Mouse (Mus musculus): Measurements from ENCODE around the gene Fabp3. TPM values are rescaled to one million over a fixed set of nuclear protein-coding genes. Genes with fewer than 3 reads are reported as not detected.

Gene Fabp3
- polyA plus RNA-seq, 1 experiment from 2014 or later: 278 TPM

DNA sequence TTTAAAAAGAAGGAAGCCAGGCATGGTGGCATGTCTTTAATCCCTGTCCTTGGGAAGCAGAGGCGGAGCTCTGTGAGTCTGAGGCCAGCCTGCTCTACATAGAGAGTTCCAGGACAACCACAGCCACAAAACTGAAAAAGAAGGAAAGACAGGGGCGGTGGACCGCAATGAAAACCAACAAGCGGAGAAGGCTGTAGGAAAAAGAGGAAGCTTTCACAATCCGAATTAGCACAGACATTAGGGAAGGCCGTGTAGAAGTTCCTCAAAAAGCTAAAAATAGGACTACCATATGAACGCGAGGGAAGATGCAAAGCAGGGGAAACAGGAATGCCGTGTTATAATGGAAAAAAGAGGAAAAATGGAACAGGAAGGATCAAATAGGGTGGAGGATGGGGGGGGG lies 24.6 kb upstream of the Fabp3 start:
- no peak overlapping the region for H3K4me3 ChIP-seq (ENCODE audit: low read depth, low read length)
- no peak overlapping the region for H3K4me2 ChIP-seq (ENCODE audit: low read depth, low read length)
- no peak for ATAC-seq (ENCODE audit: low read depth)
- H3K4me1 ChIP-seq (ENCODE audit: control insufficient read depth, insufficient read depth, low read length): no peaks in the 10 kb centered on the region
- WGBS: 85% methylated on average over 9 of the region's 9 CpGs
- no peaks in the 10 kb centered on the region for H3K27me3 ChIP-seq (ENCODE audit: control insufficient read depth, insufficient read depth, low read length)
- no peaks in the 10 kb centered on the region for H3K36me3 ChIP-seq (ENCODE audit: control insufficient read depth, insufficient read depth, low read length)
- H3K9me3 ChIP-seq (ENCODE audit: control insufficient read depth, low read length): no peaks in the 10 kb centered on the region
- no peak overlapping the region for H3K9ac ChIP-seq (replicated peaks; ENCODE audit: low read depth, low read length)
- no peak overlapping the region for H3K27ac ChIP-seq (ENCODE audit: low read depth, low read length)

DNA sequence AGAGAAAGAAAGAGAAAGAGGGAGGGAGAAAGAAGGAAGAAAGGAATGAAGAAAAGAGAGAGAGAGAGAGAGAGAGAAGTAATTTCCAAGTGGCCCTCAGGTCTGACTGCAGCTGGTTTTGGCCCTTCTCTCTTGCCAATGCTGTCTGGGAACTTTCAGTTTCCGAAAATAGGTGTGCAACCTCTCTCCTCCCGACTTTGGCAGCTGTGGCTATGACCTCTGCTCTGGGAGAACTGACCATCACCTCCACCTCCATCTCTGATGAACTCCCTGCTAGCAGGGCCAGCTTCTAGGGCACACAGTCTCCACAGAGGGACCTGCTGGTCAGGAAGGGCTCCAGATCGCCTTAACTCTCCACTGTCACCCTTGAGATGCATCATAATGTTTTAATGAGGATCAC lies 21.9 kb upstream of the Fabp3 start:
- H3K4me3 ChIP-seq (ENCODE audit: low read depth, low read length): no peak overlapping the region
- no peaks in the 10 kb centered on the region for H3K27me3 ChIP-seq (ENCODE audit: control insufficient read depth, insufficient read depth, low read length)
- no peaks in the 10 kb centered on the region for H3K36me3 ChIP-seq (ENCODE audit: control insufficient read depth, insufficient read depth, low read length)
- no peak overlapping the region for H3K9ac ChIP-seq (replicated peaks; ENCODE audit: low read depth, low read length)
- H3K4me1 ChIP-seq (ENCODE audit: control insufficient read depth, insufficient read depth, low read length): no peaks in the 10 kb centered on the region
- H3K4me2 ChIP-seq (ENCODE audit: low read depth, low read length): no peak overlapping the region
- WGBS: 65% methylated on average over 3 of the region's 3 CpGs
- no peaks in the 10 kb centered on the region for H3K9me3 ChIP-seq (ENCODE audit: control insufficient read depth, low read length)
- no peak overlapping the region for H3K27ac ChIP-seq (ENCODE audit: low read depth, low read length)
- no peak for ATAC-seq (ENCODE audit: low read depth)

DNA sequence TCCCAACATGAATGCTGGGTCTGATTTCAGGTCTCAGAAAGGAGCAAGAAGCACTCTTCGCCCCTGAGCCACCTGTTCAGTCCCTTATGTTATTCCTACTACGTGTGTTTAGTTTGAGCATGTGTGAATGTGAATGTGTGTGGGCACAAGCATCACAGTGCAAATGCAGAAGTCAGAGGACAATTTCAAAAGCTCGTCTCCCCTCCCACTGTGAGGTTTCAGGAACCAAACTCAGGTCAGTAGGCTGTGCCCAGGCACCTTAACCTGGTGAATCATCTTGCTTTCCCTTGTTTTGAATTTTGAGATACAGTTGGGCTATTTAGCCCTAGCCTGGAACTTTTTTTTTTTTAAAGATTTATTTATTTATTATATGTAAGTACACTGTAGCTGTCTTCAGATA lies 18.6 kb upstream of the Fabp3 start:
- H3K9me3 ChIP-seq (ENCODE audit: control insufficient read depth, low read length): no peaks in the 10 kb centered on the region
- no peak for ATAC-seq (ENCODE audit: low read depth)
- H3K36me3 ChIP-seq (ENCODE audit: control insufficient read depth, insufficient read depth, low read length): no peaks in the 10 kb centered on the region
- H3K27me3 ChIP-seq (ENCODE audit: control insufficient read depth, insufficient read depth, low read length): no peaks in the 10 kb centered on the region
- no peak overlapping the region for H3K27ac ChIP-seq (ENCODE audit: low read depth, low read length)
- H3K4me2 ChIP-seq (ENCODE audit: low read depth, low read length): no peak overlapping the region
- no peaks in the 10 kb centered on the region for H3K4me1 ChIP-seq (ENCODE audit: control insufficient read depth, insufficient read depth, low read length)
- 77% methylated on average over 3 of the region's 3 CpGs for WGBS
- no peak overlapping the region for H3K9ac ChIP-seq (replicated peaks; ENCODE audit: low read depth, low read length)
- no peak overlapping the region for H3K4me3 ChIP-seq (ENCODE audit: low read depth, low read length)

DNA sequence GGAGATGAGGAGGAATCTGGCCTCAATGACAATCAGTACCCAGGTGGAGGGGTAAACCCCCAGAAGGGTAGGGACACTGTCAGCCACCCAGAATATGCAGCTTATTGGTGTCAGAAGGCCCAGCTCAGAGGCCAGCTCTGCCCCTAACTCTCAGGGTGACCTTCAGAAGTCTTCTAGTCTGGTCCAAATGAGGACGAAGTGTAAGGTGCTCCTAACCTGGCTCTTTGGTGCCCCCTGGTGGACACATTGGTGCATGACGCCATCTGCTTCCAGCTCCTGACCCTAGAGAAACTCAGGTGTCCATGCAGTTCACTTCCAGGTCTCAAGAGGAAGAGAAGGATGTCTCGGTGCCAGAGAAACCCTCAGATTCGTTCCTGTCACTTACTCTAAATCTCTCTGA lies 16.1 kb upstream of the Fabp3 start:
- WGBS: 3% methylated on average over 4 of the region's 4 CpGs
- no peak for ATAC-seq (ENCODE audit: low read depth)
- H3K4me3 ChIP-seq (ENCODE audit: low read depth, low read length): no peak overlapping the region
- H3K9me3 ChIP-seq (ENCODE audit: control insufficient read depth, low read length): no peaks in the 10 kb centered on the region
- no peak overlapping the region for H3K9ac ChIP-seq (replicated peaks; ENCODE audit: low read depth, low read length)
- H3K27me3 ChIP-seq (ENCODE audit: control insufficient read depth, insufficient read depth, low read length): no peaks in the 10 kb centered on the region
- H3K36me3 ChIP-seq (ENCODE audit: control insufficient read depth, insufficient read depth, low read length): no peaks in the 10 kb centered on the region
- no peak overlapping the region for H3K4me2 ChIP-seq (ENCODE audit: low read depth, low read length)
- H3K27ac ChIP-seq (ENCODE audit: low read depth, low read length): no peak overlapping the region
- no peaks in the 10 kb centered on the region for H3K4me1 ChIP-seq (ENCODE audit: control insufficient read depth, insufficient read depth, low read length)

DNA sequence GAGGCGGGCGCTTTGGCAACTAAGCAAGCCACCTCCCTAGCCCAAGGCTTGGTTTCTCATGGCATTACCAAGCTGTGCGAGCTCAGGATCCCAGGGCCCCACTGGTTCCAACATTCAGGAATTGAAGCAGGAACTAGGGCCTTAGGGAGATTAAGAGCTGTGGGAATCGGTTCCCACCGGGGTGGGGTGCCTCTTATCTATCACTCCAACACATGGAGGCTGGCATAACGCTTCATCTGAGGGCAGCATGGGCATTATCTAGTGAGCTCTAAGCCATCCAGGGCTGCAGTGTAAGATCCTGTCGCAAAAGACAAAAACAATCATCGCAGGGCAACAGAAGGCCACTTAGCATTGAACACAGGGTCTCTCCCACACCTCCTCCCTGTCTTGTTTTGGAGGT lies 13.9 kb upstream of the Fabp3 start:
- WGBS: 90% methylated on average over 8 of the region's 8 CpGs

DNA sequence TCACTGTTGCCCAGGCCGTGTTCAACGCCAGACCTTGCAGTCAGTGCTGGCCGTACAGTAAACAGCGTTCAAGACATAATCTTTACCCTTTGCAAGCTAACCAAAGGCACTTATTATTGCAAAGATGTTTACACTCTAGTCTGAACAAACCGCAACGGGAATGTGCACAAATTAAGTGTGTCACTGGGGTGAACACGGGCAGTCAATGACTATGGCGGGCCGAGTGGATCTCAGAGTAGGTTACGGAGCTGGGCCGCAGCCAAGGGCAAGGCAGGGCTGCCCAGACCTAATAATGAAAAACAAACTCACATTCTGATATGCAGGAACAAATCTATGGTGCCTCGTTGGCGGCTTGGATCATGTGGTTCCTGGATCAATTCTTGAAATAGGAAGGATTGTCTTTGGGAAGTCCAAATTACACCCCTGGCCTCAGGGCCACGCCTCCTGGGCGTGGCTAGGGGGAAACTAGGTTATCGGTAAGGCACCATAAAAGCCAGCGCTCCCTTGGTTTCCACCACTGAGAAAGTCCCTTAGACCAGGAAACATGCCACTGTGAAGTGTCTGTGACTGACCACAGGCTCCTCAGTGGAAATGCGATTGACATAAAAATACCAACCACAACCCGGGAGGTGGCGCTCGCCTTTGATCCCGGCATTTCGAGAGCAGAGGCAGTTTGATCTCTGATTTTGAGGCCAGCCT lies 13.2 kb upstream of the Fabp3 start:
- no peak overlapping the region for H3K4me3 ChIP-seq (ENCODE audit: low read depth, low read length)
- no peaks in the 10 kb centered on the region for H3K36me3 ChIP-seq (ENCODE audit: control insufficient read depth, insufficient read depth, low read length)
- ATAC-seq (ENCODE audit: low read depth): no peak
- no peak overlapping the region for H3K9ac ChIP-seq (replicated peaks; ENCODE audit: low read depth, low read length)
- no peaks in the 10 kb centered on the region for H3K4me1 ChIP-seq (ENCODE audit: control insufficient read depth, insufficient read depth, low read length)
- H3K27ac ChIP-seq (ENCODE audit: low read depth, low read length): no peak overlapping the region
- 45% methylated on average over 23 of the region's 23 CpGs for WGBS
- no peaks in the 10 kb centered on the region for H3K9me3 ChIP-seq (ENCODE audit: control insufficient read depth, low read length)
- no peaks in the 10 kb centered on the region for H3K27me3 ChIP-seq (ENCODE audit: control insufficient read depth, insufficient read depth, low read length)
- no peak overlapping the region for H3K4me2 ChIP-seq (ENCODE audit: low read depth, low read length)

More for the DNA sequence above, 13.9 kb upstream of the Fabp3 start:
- Histone ChIP-seq H3K27me3 (ENCODE audit: control insufficient read depth, insufficient read depth, low read length) (no peaks in the 10 kb centered on the region), H3K4me2 (ENCODE audit: low read depth, low read length) (no peak overlapping the region), H3K9me3 (ENCODE audit: control insufficient read depth, low read length) (no peaks in the 10 kb centered on the region), H3K27ac (ENCODE audit: low read depth, low read length) (no peak overlapping the region), H3K4me3 (ENCODE audit: low read depth, low read length) (no peak overlapping the region), H3K4me1 (ENCODE audit: control insufficient read depth, insufficient read depth, low read length) (no peaks in the 10 kb centered on the region), H3K9ac (replicated peaks; ENCODE audit: low read depth, low read length) (no peak overlapping the region), H3K36me3 (ENCODE audit: control insufficient read depth, insufficient read depth, low read length) (no peaks in the 10 kb centered on the region)
- no peak for ATAC-seq (ENCODE audit: low read depth)

DNA sequence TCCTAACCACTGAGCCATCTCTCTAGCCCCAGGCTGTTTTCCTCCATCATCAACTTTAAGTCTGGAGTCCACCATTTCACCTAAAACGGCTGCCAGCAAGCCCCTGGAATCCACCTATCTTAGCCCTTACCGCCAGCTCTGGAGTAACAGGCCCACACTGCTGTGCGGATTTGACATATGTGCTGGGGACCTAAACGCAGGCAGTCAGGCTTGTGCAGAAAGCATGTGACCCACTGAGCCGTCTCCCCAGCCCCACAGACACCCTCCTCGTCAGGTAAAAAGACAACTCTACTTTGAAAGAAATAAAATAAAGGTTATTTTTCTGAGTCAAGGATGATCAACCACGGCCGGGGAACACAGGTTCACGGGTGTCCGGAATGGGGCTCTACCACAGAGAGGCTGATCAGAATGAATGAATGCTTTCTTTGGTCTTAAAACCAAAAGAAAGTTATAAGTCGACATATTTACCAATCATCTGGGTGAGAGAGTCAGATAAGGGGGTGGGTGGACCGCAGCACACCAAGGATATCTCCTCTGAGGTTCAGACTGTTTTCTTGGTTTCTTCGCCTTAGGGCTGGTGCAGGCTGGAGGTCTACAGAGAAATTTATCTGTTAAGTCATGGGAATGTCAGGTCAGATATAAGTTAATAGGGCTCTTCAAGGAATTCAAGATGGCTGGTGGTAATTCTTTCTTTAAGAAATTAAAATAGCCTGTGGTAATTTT lies 12.0 kb upstream of the Fabp3 start:
- H3K9me3 ChIP-seq (ENCODE audit: control insufficient read depth, low read length): no peaks in the 10 kb centered on the region
- no peak for ATAC-seq (ENCODE audit: low read depth)
- 87% methylated on average over 13 of the region's 13 CpGs for WGBS

DNA sequence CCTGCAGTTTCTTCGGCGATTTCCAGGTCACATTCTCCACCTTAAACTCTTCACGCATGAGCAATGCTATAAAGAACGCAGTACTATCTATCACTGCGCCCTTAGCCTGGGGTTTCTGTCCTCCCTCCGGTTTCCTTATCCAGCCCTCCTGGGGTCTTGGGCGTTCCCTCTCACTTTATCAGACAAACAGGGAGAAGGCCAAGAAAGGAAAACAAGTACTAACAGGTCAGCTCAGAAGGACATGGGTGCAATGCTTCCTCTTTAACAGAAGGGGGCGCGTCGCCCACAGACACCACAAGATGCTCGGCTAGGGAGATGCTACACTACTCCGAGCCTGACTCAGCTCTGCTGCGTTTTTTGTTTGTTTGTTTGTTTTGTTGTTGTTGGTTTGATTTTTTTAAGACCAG lies 11.3 kb upstream of the Fabp3 start:
- H3K9ac ChIP-seq (replicated peaks; ENCODE audit: low read depth, low read length): no peak overlapping the region
- no peaks in the 10 kb centered on the region for H3K27me3 ChIP-seq (ENCODE audit: control insufficient read depth, insufficient read depth, low read length)
- no peaks in the 10 kb centered on the region for H3K9me3 ChIP-seq (ENCODE audit: control insufficient read depth, low read length)
- no peaks in the 10 kb centered on the region for H3K4me1 ChIP-seq (ENCODE audit: control insufficient read depth, insufficient read depth, low read length)
- no peak for ATAC-seq (ENCODE audit: low read depth)
- no peak overlapping the region for H3K27ac ChIP-seq (ENCODE audit: low read depth, low read length)
- H3K36me3 ChIP-seq (ENCODE audit: control insufficient read depth, insufficient read depth, low read length): no peaks in the 10 kb centered on the region
- 22% methylated on average over 13 of the region's 13 CpGs for WGBS
- H3K4me3 ChIP-seq (ENCODE audit: low read depth, low read length): no peak overlapping the region
- H3K4me2 ChIP-seq (ENCODE audit: low read depth, low read length): no peak overlapping the region

More for the DNA sequence above, 12.0 kb upstream of the Fabp3 start:
- Histone ChIP-seq H3K36me3 (ENCODE audit: control insufficient read depth, insufficient read depth, low read length) (no peaks in the 10 kb centered on the region), H3K4me1 (ENCODE audit: control insufficient read depth, insufficient read depth, low read length) (no peaks in the 10 kb centered on the region), H3K27ac (ENCODE audit: low read depth, low read length) (no peak overlapping the region), H3K4me3 (ENCODE audit: low read depth, low read length) (no peak overlapping the region), H3K9ac (replicated peaks; ENCODE audit: low read depth, low read length) (no peak overlapping the region), H3K27me3 (ENCODE audit: control insufficient read depth, insufficient read depth, low read length) (no peaks in the 10 kb centered on the region), H3K4me2 (ENCODE audit: low read depth, low read length) (no peak overlapping the region)

DNA sequence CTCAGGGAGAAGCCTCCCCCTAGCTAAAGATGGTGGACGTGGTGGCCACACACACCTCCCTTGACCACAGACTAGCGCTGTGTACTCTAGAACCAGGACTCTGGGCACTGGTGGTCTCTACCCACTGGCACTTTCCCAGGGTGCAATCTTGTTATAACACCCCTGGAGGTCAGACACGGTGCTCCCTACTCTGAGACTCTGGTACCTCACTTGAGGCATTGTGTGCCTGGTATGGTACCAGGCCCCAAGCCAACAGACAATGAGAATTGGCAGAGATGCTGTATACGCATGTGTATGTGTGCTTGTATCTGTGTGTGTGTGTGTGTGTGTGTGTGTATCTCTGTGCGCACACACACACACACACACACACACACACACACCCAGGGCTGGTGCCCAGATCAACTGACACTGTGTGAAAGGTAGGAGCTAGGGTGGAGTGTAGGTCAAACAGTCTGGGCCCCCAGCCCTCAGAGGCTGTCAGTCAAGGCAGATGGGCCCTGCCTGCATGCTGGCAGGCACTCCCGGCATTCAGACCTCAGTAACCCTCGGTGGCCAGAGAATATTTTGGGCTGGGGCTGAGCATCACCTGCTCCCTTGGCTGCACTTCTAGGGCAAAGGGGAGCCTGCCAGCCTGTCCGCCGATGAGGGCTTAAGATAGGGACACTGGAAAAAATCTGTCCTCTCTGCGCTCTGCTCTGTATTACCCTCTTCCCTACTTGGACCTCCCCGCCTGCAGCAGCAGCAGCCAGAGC lies 9.3 kb upstream of the Fabp3 start:
- H3K27ac ChIP-seq (ENCODE audit: low read depth, low read length): no peak overlapping the region
- WGBS: 77% methylated on average over 11 of the region's 11 CpGs
- H3K4me2 ChIP-seq (ENCODE audit: low read depth, low read length): no peak overlapping the region
- ATAC-seq (ENCODE audit: low read depth): no peak
- H3K4me1 ChIP-seq (ENCODE audit: control insufficient read depth, insufficient read depth, low read length): no peaks in the 10 kb centered on the region
- H3K36me3 ChIP-seq (ENCODE audit: control insufficient read depth, insufficient read depth, low read length): no peaks in the 10 kb centered on the region
- no peak overlapping the region for H3K9ac ChIP-seq (replicated peaks; ENCODE audit: low read depth, low read length)
- H3K9me3 ChIP-seq (ENCODE audit: control insufficient read depth, low read length): no peaks in the 10 kb centered on the region
- no peaks in the 10 kb centered on the region for H3K27me3 ChIP-seq (ENCODE audit: control insufficient read depth, insufficient read depth, low read length)
- H3K4me3 ChIP-seq (ENCODE audit: low read depth, low read length): no peak overlapping the region

Data from neural tube, embryonic 14.5 days (tissue).